Mouse (Mus musculus) c-Kit-positive CD71-negative TER-119-negative erythroid progenitor cells, embryonic 14.5 days (primary cell): ENCODE data around the gene Mrpl48.
"Not testable (repeated sequence)": the region's sequence is repeated elsewhere in the genome, so short reads cannot be mapped to it uniquely, and the experiment has no call there.

Source experiments
- DNase-seq: peaks from one replicate; pipeline ENCODE4 v3.0.0-alpha.2; 2013; ENCODE audit warnings: low read depth

The Mrpl48 gene

GRCm38 (mm10) chr7:100582727-100583236 lies 25.3 kb downstream of the Mrpl48 start:
- peak; percentile 92 for DNase-seq

- DNase-seq, result no peak
These were observed 25.9 kb downstream of the Mrpl48 start for GRCm38 (mm10) chr7:100582235-100582634.

DNA sequence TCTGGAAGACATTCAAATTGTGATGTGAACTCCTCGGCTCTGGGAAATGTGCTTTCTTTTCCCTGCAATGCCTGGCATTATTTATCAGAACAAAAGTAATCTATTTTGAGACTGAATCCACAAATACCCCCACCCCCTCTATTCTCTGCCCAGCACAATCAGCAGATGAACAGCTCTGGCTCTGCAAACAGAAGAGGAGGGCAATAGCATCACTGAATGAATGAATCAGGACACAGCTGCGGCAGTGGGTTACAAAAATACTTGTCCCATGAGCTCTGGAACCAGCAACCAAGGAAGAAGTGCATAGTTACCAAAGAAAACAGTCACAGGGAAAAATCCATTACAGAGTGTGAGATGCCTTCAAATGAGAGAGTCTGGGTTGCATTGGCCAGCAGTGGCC lies 29.3 kb downstream of the Mrpl48 start:
- no peak for DNase-seq

- DNase-seq, result no peak
These were observed 35.4 kb downstream of the Mrpl48 start for GRCm38 (mm10) chr7:100572704-100573103.

- DNase-seq, result no peak
These were observed 36.0 kb downstream of the Mrpl48 start for GRCm38 (mm10) chr7:100572061-100572460.

DNA sequence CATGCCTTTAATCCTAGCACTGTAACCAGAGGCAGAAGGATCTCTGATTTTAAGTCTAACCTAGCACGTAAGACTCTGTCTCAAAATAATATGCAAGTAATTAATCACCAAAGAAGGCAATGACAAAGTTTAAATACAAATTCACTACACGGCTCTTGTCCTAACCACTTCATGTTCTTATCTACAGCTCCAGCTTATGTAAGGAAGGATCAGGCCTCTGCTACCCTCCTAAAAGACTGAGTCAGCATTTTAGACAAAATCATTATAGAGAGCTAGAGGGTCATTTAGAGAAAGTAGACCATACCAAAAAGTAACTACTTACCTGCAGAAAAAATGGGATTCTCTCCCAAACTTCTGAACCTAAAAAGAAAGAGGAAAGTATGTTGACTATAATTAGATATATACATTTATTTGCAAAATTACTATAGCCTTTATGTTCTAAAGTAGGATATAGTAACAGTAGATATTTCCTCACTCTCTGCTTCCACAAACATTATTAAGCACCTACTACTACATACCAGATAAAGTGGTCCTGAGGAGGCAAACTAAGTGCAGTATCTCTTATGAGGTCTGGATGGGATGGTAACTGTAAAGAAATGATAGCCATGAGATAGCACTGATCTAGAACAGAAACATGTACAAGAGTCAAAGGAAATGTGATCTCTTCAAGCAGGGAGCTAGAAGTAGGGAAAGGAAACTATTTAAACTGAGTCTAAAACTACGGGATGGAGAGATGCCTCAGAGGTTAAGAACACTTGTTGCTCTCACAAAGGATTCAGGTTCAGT lies 37.0 kb downstream of the Mrpl48 start:
- no peak for DNase-seq

- no peak for DNase-seq
These were observed 38.2 kb downstream of the Mrpl48 start for GRCm38 (mm10) chr7:100569907-100570306.

- DNase-seq, result not testable (repeated sequence)
These were observed 40.9 kb downstream of the Mrpl48 start for GRCm38 (mm10) chr7:100567238-100567637.

GRCm38 (mm10) chr7:100561861-100562587 lies 46.1 kb downstream of the Mrpl48 start:
- DNase-seq, result no peak

DNA sequence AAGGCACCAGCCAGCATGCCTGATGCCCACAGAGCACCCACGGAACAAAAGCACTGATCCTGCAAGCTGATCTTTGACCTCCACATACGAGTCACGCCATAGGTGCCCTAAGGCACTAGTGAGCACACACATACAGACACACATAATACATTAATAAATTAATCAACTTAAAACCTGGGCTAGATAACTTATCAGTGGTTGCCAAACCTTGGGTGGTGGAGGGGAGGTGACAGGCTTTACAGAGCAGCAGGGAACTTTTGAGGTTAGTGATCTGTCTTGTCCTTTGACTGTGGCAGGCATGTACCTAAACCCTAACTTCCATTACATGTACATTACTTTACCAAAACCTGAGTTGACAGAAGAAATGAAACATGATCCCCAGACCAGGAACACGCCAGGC lies 48.8 kb downstream of the Mrpl48 start:
- no peak for DNase-seq

DNA sequence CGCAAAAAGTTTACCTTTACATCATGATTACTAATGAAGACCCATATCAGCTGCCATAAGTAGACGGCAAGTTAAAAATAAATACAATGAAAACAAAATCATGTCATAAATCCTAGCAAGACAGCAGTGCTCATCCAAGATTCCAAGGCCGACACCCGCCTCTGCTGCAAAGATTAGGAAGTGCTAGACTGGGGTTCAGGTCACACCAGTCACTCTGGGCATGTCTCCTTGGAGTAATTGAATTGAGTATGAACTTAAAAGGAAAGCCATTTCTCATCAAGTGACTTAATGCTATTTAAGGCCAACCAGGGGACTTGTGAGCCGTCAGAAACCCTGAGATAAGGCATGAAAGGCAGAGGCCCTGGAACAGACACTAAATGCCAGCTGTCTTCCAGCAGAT lies 50.9 kb downstream of the Mrpl48 start:
- DNase-seq, result no peak

- DNase-seq, result no peak
These were observed 52.6 kb downstream of the Mrpl48 start for GRCm38 (mm10) chr7:100555431-100555951.

DNA sequence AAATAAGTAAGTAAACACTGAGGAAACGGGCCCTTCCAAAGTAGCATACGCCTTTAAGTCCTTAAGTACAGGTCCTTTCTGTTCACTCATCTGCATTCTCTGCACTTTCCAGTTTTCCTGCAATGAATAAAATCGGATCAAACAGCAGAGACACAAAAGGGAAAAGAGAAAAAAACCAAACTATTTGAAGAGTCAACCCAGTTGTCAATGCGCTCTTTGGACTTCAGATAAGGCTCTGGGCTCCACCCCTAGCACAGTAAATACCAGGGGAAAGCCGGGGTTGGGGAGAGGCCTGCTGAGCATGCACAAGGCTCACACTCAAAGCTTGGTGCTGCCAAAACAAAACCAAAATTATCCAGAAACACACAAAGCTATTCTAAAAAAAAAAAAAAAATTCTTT lies 53.2 kb downstream of the Mrpl48 start:
- no peak for DNase-seq

DNA sequence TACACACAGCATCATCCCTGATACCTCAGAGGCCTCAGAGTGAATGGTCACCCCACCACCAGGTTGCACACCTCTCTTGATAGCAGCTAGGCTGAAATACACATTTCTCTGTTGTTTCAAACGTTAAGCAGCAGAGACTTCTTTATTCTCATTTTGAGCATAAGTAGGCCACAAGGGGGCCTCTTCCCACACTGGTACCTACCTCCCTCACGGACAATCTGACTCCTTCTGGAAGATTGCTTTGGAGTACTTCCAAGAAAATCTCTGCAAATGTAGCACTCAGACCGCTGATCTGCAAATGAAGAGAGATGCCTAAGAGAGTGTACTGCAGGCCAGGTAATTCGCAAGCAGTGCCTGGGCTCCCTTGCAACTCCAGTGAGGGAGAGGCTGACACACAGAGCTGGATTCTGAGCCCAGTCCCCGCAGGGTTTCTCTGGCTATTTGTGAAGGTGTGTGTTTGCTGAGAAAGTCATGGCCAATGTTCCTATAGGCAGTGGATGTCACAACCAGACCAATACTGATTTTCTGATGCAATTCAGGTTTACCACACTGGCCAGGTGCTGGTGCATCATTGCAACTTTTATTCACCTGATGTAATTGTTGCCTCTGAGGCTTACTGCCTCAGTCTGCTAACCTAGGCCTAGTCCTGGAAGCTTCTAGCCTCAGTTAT lies 57.6 kb downstream of the Mrpl48 start:
- no peak for DNase-seq

- no peak for DNase-seq
These were observed 58.3 kb downstream of the Mrpl48 start for GRCm38 (mm10) chr7:100549796-100550195.

GRCm38 (mm10) chr7:100547631-100548030 lies 60.5 kb downstream of the Mrpl48 start:
- no peak for DNase-seq

- DNase-seq, result no peak
These were observed 63.7 kb downstream of the Mrpl48 start for GRCm38 (mm10) chr7:100544437-100544836.

GRCm38 (mm10) chr7:100539516-100539915 lies 68.6 kb downstream of the Mrpl48 start:
- no peak for DNase-seq

- DNase-seq, result no peak
These were observed 70.6 kb downstream of the Mrpl48 start for GRCm38 (mm10) chr7:100537519-100537902.

GRCm38 (mm10) chr7:100536804-100537518 lies 71.1 kb downstream of the Mrpl48 start, which contains the start of gene Coa4:
TSS of gene Coa4 (plus strand) at chr7:100537071.
- peak; percentile 92 for DNase-seq

GRCm38 (mm10) chr7:100535831-100536230 lies 72.3 kb downstream of the Mrpl48 start:
- no peak for DNase-seq

DNA sequence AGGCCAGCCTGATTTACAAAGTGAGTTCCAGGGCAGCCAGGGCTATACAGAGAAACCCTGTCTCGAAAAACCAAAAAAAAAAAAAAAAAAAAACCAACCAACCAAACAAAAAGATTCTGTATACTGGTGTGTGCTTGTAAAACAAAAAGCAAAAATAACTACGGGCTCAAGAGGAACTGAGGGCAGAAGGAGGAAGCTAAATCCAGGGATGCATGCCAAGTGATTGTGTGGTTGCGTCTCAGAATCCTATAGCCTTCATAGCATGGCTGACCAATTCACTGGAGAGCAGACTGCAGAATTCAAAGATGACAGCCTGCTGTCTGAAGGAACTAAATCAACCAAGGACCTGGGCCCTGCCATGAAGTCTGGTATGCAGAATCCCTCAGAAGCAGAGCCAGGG lies 73.9 kb downstream of the Mrpl48 start:
- no peak for DNase-seq
